Mouse (Mus musculus) bone marrow, adult 2 months (tissue): ENCODE measurements around the gene Dgcr6.

ENCODE experiments used
- CTCF ChIP-seq: fragments of 200-500 bp; IDR thresholded peaks from 2 replicates; pipeline ENCODE4 v1.5.1; 2011; ENCODE audit warnings: low read length, control low read depth; ENCODE audit not compliant: control insufficient read depth, insufficient read depth
- POLR2A ChIP-seq: fragments of 200-500 bp; IDR thresholded peaks from 2 replicates; pipeline ENCODE4 v1.6.1; 2011; ENCODE audit warnings: low read depth, mild to moderate bottlenecking, control low read depth, low read length, borderline replicate concordance; ENCODE audit not compliant: control insufficient read depth

- no peak for TF ChIP-seq POLR2A
- TF ChIP-seq CTCF, result no peak
These were observed 18.1 kb downstream of the Dgcr6 start for GRCm38 (mm10) chr16:18070798-18071197.
